Mouse (Mus musculus) C2C12 (cell line): ENCODE data around the gene Arhgef10l.

ENCODE experiments used
- CEBPB ChIP-seq: IDR thresholded peaks from one replicate; pipeline ENCODE4 v1.6.1; 2011; ENCODE audit warnings: low read depth, mild to moderate bottlenecking, control low read depth, moderate library complexity
- CTCF ChIP-seq: IDR thresholded peaks from one replicate; pipeline ENCODE4 v1.5.1; 2011; ENCODE audit not compliant: control insufficient read depth, insufficient read depth, insufficient read length
- FOSL1 ChIP-seq: IDR thresholded peaks from one replicate; pipeline ENCODE4 v1.8.0; 2011; ENCODE audit warnings: mild to moderate bottlenecking, low read length; ENCODE audit not compliant: poor library complexity, insufficient read depth, severe bottlenecking
- MAX ChIP-seq: IDR thresholded peaks from one replicate; pipeline ENCODE4 v1.6.1; 2011; ENCODE audit warnings: mild to moderate bottlenecking, control low read depth
- MYOG ChIP-seq: IDR thresholded peaks from one replicate; pipeline ENCODE4 v1.6.1; 2011; ENCODE audit not compliant: control insufficient read depth, insufficient read length; ENCODE audit errors: extremely low read depth
- USF1 ChIP-seq: IDR thresholded peaks from one replicate; pipeline ENCODE4 v1.6.1; 2011; ENCODE audit warnings: low read depth, mild to moderate bottlenecking, control low read depth, moderate library complexity

DNA sequence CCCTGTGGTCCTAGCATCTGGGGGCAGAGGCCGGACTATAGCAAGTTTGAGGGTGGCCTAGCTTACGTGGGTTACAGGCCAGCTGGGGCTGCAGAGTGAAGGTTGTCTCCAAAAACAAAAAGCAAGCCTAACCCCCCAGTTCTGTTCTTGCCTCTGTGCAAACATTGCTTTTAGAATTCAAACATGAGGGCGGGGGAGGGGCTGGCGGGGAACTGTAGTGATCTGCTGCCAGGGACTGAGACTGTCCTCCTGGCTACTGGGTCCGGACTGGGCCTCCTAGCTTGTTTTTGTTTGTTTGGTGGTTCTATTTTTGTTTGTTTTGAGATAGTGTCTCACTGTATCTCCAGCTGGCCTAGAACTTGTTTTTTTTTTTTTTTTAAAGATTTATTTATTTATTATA, 48.8 kb upstream of the Arhgef10l start:
- TF ChIP-seq MAX = no peak
- TF ChIP-seq CTCF = no peak
- TF ChIP-seq CEBPB = no peak
- TF ChIP-seq USF1 = no peak
- TF ChIP-seq MYOG = no peak
- no peak for TF ChIP-seq FOSL1
